Comparison of ENCODE assay signal across 14 mouse cellular contexts in genomic region chr6:119500086-119500485, GRCm38 (mm10). TPM values are rescaled to one million over a fixed set of nuclear protein-coding genes. Genes with fewer than 3 reads are reported as not detected.
DNase-seq lines count a peak whose midpoint lies in the region; ATAC-seq and TF ChIP-seq lines count a peak whose summit lies in the region.
"Had no signal": no experiment of that assay in that cellular context is flagged by ENCODE, and none has a peak within 500 bp of the region (broad histone marks: within the 10 kb centered on the region; RNA-seq: fewer than 3 reads in every experiment).

No protein-coding gene starts in this region.

- DNase-seq in lung, postnatal 36 days, result peak; percentile 37
- no peak for DNase-seq in lung, postnatal 0 days (ENCODE audit: low spot score)
- peak; percentile 57 to 71 for DNase-seq in CD8-positive naive resting alpha-beta T cell, adult 2 months (ENCODE audit: low read depth in 2 of 2, low spot score in 2 of 2)
- peak; percentile 38 for DNase-seq in induced T-regulatory cell, adult 2 months (ENCODE audit: low read depth)
- peak; percentile 47 to 53 for DNase-seq in thymus, postnatal 36 days
- DNase-seq in adrenal gland, postnatal 10 days, result no peak
- no peak for DNase-seq in kidney, adult 8-10 months
- DNase-seq: cerebellum, adult 11 months; gastrocnemius, adult 2 months; kidney, postnatal 4 days; left cerebral cortex, postnatal 4 days; midbrain, embryonic 14.5 days had no signal

- no peak overlapping the region for H3K4me2 ChIP-seq in lung, postnatal 0 days (replicated peaks; ENCODE audit: low read depth, low read length)
- H3K4me2 ChIP-seq: hindbrain, embryonic 15.5 days; liver, embryonic 11.5 days had no signal

- H3K27ac ChIP-seq in lung, postnatal 0 days (ENCODE audit: low read length), result no peak overlapping the region
- H3K27ac ChIP-seq: gastrocnemius, adult 2 months; hindbrain, embryonic 15.5 days had no signal

- H3K36me3 ChIP-seq in lung, postnatal 0 days (ENCODE audit: insufficient read depth, low read length), result no peaks in the 10 kb centered on the region
- H3K36me3 ChIP-seq: hindbrain, embryonic 15.5 days had no signal

- H3K4me1 ChIP-seq in lung, postnatal 0 days (ENCODE audit: insufficient read depth, low read depth, low read length), result 0 out of 2 replicates have a peak, but pooled peaks cover 4% of the 10 kb centered on the region
- H3K4me1 ChIP-seq: hindbrain, embryonic 15.5 days had no signal

- H3K9me3 ChIP-seq in lung, postnatal 0 days (ENCODE audit: low read length), result no peaks in the 10 kb centered on the region
- H3K9me3 ChIP-seq: hindbrain, embryonic 15.5 days had no signal

- no peak overlapping the region for H3K9ac ChIP-seq in lung, postnatal 0 days (replicated peaks; ENCODE audit: low read depth)
- H3K9ac ChIP-seq: hindbrain, embryonic 15.5 days had no signal

- no peaks in the 10 kb centered on the region for H3K27me3 ChIP-seq in lung, postnatal 0 days (replicated peaks; ENCODE audit: insufficient read depth, low read length)
- H3K27me3 ChIP-seq: hindbrain, embryonic 15.5 days had no signal

- TF ChIP-seq CTCF in lung, postnatal 0 days (IDR thresholded peaks at IDR 0.05), result no peak

- 39% methylated on average over 5 of the region's 5 CpGs for WGBS in lung, postnatal 0 days

- ATAC-seq in lung, postnatal 0 days, result no peak

- no peak for TF ChIP-seq EP300 in lung, postnatal 0 days (IDR thresholded peaks at IDR 0.05)

- H3K4me3 ChIP-seq in lung, postnatal 0 days (ENCODE audit: low read depth, low read length), result no peak overlapping the region
- H3K4me3 ChIP-seq: hindbrain, embryonic 15.5 days had no signal

RNA-seq across cellular contexts. Expression of gene Fbxl14, which starts 20.6 kb away (rescaled TPM):
- 3.9 and 4.5 TPM in 2 replicates for polyA plus RNA-seq in lung, postnatal 0 days (2015; fragmentation: Nextera tagmentation; extraction: Ambion mirVana)
- 10 to 100 TPM; 26.8 to 30.0 TPM for total RNA-seq in adrenal gland, postnatal 10 days (2021)

RNA-seq across cellular contexts. Expression of gene Wnt5b, which starts 44.1 kb away (rescaled TPM):
- polyA plus RNA-seq in lung, postnatal 0 days (2015; fragmentation: Nextera tagmentation; extraction: Ambion mirVana), result 4.8 and 6.6 TPM in 2 replicates
- 1 to 10 TPM; 3.1 to 3.7 TPM for total RNA-seq in adrenal gland, postnatal 10 days (2021)

Comparison
In these comparisons a context has a peak if more than half of its experiments do, and no peak if none do; other contexts are left out.
1. DNase-seq: peak in lung, postnatal 36 days (single experiment), CD8-positive naive resting alpha-beta T cell, adult 2 months (2 of 2), induced T-regulatory cell, adult 2 months (single experiment) and thymus, postnatal 36 days (2 of 2); none in lung, postnatal 0 days (single experiment), adrenal gland, postnatal 10 days (single experiment) and kidney, adult 8-10 months (0 of 2).